Mouse (Mus musculus): ENCODE measurements around the gene Tfap2c. TPM values are rescaled to one million over a fixed set of nuclear protein-coding genes. Genes with fewer than 3 reads are reported as not detected.

The Tfap2c gene
- polyA plus RNA-seq, 1 experiment from 2014 or later = 38.2 TPM

DNA sequence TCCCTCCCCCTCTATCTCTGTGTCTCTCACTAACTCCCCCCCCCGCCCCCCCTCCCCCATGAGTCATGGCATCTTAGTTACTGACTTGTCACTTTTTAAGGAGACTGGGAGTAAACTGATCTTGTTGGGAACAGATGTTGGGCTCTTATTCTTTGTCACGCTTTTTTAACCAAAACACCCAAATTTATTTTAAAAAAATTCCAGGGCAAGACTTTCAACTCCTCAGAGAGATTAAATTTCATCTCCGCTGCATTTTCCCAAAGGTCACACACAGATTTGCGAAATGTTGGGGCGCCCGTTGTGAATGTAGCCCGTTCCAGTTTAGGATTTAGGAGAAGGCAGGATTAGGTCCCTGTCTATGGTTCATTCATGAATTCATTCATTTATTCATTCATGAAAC is 47.7 kb downstream of the Tfap2c start:
- H3K27me3 ChIP-seq (ENCODE audit: poor library complexity, severe bottlenecking) = peaks cover 7% of the 10 kb centered on the region; the same call in 1 of the 2 replicates
- DNase-seq (ENCODE audit: extremely low spot score, low spot score) = no peak
- no peaks in the 10 kb centered on the region for H3K9me3 ChIP-seq
- H3K4me3 ChIP-seq = no peak overlapping the region
- H3K27ac ChIP-seq = 0 out of 2 replicates have a peak overlapping the region, but pooled peaks have one; percentile 53
- no peaks in the 10 kb centered on the region for H3K36me3 ChIP-seq (replicated peaks)
- 67% methylated on average over 7 of the region's 7 CpGs for WGBS
- peaks cover 29% of the 10 kb centered on the region for H3K4me1 ChIP-seq

DNA sequence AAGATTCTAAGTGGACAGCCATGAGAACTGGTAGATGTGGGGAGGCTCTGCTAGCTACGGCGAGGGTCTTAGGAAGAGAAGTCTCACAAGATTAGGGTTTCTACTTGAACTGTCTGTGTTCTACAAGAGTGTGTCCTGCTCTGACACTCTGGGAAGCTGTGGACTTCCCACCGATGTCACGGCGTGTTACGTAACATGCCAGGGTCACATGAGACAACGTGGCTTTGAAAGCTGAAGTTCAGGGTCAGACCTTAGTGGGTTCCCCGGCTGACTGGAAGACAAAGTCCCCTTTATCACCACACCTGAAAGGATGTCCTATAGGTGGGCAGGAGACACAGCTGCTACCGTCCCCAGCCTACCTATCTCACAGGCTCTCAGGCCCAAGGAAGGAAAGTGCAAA is 48.5 kb downstream of the Tfap2c start:
- no peak overlapping the region for H3K4me3 ChIP-seq
- 0 out of 2 replicates have a peak overlapping the region, but pooled peaks have one; percentile 48 for H3K27ac ChIP-seq
- peaks cover 29% of the 10 kb centered on the region for H3K4me1 ChIP-seq
- no peak for DNase-seq (ENCODE audit: extremely low spot score, low spot score)
- no peaks in the 10 kb centered on the region for H3K36me3 ChIP-seq (replicated peaks)
- H3K27me3 ChIP-seq (ENCODE audit: poor library complexity, severe bottlenecking) = peaks cover 7% of the 10 kb centered on the region; the same call in 1 of the 2 replicates
- H3K9me3 ChIP-seq = no peaks in the 10 kb centered on the region
- WGBS = 93% methylated on average over 9 of the region's 9 CpGs

- no peak overlapping the region for H3K27ac ChIP-seq
- no peaks in the 10 kb centered on the region for H3K9me3 ChIP-seq
- peaks cover 12% of the 10 kb centered on the region for H3K4me1 ChIP-seq
- H3K36me3 ChIP-seq (replicated peaks) = no peaks in the 10 kb centered on the region
- WGBS = 92% methylated on average over 3 of the region's 3 CpGs
- H3K4me3 ChIP-seq = no peak overlapping the region
- DNase-seq (ENCODE audit: extremely low spot score, low spot score) = no peak
- 0 out of 2 replicates have a peak, but pooled peaks cover 3% of the 10 kb centered on the region for H3K27me3 ChIP-seq (ENCODE audit: poor library complexity, severe bottlenecking)
Measured at GRCm38 (mm10) chr2:172604625-172605024, 55.2 kb downstream of the Tfap2c start.

- H3K4me3 ChIP-seq = no peak overlapping the region
- peaks cover 12% of the 10 kb centered on the region for H3K4me1 ChIP-seq
- H3K27me3 ChIP-seq (ENCODE audit: poor library complexity, severe bottlenecking) = 0 out of 2 replicates have a peak, but pooled peaks cover 3% of the 10 kb centered on the region
- H3K36me3 ChIP-seq (replicated peaks) = no peaks in the 10 kb centered on the region
- DNase-seq (ENCODE audit: extremely low spot score, low spot score) = no peak
- H3K9me3 ChIP-seq = no peaks in the 10 kb centered on the region
- 0 out of 2 replicates have a peak overlapping the region, but pooled peaks have one; percentile 12 for H3K27ac ChIP-seq
- WGBS = 53% methylated on average over 7 of the region's 7 CpGs
Measured at GRCm38 (mm10) chr2:172605642-172606041, 56.2 kb downstream of the Tfap2c start.

GRCm38 (mm10) chr2:172607710-172608109 is 58.3 kb downstream of the Tfap2c start:
- Histone ChIP-seq H3K27ac (peak overlapping the region; percentile 21; the same call in 1 of the 2 replicates), H3K36me3 (replicated peaks) (no peaks in the 10 kb centered on the region), H3K4me1 (peaks cover 18% of the 10 kb centered on the region), H3K4me3 (no peak overlapping the region), H3K27me3 (ENCODE audit: poor library complexity, severe bottlenecking) (peaks cover 14% of the 10 kb centered on the region), H3K9me3 (no peaks in the 10 kb centered on the region)
- DNase-seq (ENCODE audit: extremely low spot score, low spot score) = no peak
- 82% methylated on average over 11 of the region's 11 CpGs for WGBS

Other genes starting within 250 kb of the Tfap2c start
- 15.7 and 16.6 TPM in 2 replicates for gene Fam210b, start 204.0 kb upstream of the Tfap2c start, polyA plus RNA-seq (2016; fragmentation: Nextera tagmentation; extraction: Ambion mirVana)
- 224 and 227 TPM in 2 replicates for gene Aurka, start 179.1 kb upstream of the Tfap2c start, polyA plus RNA-seq (2016; fragmentation: Nextera tagmentation; extraction: Ambion mirVana)
- gene Cstf1, start 178.9 kb upstream of the Tfap2c start, polyA plus RNA-seq (2016; fragmentation: Nextera tagmentation; extraction: Ambion mirVana) = 56.0 and 57.2 TPM in 2 replicates
- 0.24 and 0.34 TPM in 2 replicates for gene Cass4, start 155.8 kb upstream of the Tfap2c start, polyA plus RNA-seq (2016; fragmentation: Nextera tagmentation; extraction: Ambion mirVana)
- 84.8 and 85.6 TPM in 2 replicates for gene Rtf2, start 109.0 kb upstream of the Tfap2c start, polyA plus RNA-seq (2016; fragmentation: Nextera tagmentation; extraction: Ambion mirVana)
- gene Gcnt7, start 91.0 kb upstream of the Tfap2c start, polyA plus RNA-seq (2016; fragmentation: Nextera tagmentation; extraction: Ambion mirVana) = 1.6 and 2.6 TPM in 2 replicates
- 0.50 and 0.55 TPM in 2 replicates for gene Fam209, start 77.1 kb upstream of the Tfap2c start, polyA plus RNA-seq (2016; fragmentation: Nextera tagmentation; extraction: Ambion mirVana)

Data from forebrain, embryonic 10.5 days (tissue).